Mouse (Mus musculus) megakaryocyte, embryonic 14.5 days (primary cell): ENCODE measurements at regions not wholly inside any gene's neighbourhood (a gene's known extent, or its start where the extent isn't known, plus 50 kb on each side); places are given as distances from the start of the nearest gene placed in this dataset.

Experiments used
- FLI1 ChIP-seq: IDR thresholded peaks from 2 replicates; pipeline ENCODE4 v1.6.1; 2012; ENCODE audit warnings: low read length, inconsistent platforms, mixed read lengths
- GATA1 ChIP-seq: IDR thresholded peaks from 3 replicates; pipeline ENCODE4 v1.6.1; 2012; ENCODE audit warnings: mixed read lengths, low read length, inconsistent platforms, borderline replicate concordance

DNA sequence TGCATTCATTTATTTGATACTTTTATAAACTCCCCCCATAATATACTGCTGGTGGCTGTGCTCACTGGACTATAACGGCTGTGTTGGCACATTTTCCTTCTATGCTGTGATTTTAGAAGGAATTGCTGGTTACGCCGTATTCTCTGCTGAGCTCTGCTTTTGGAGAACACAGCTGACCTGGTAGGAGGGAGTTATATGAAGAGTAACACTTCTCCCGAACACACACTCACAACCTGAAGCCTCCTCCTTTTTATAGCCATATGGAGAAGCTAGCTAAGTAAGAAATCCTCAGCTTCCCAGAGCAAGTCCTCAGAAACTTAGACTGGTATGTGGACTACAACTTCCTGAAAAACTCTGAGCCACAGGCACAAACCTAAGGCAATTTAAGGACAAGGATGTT lies 554.5 kb upstream of the Robo2 start:
- no peak for TF ChIP-seq GATA1
- TF ChIP-seq FLI1 = no peak
